Mouse (Mus musculus) c-Kit-negative CD71-positive TER-119-positive erythroid progenitor cells, embryonic 14.5 days (primary cell): Measurements from ENCODE around the gene Acap2.
A peak's percentile ranks its signal among the peaks of the same experiment; 100 is the strongest.

Experiments
- DNase-seq: peaks from one replicate; pipeline ENCODE4 v3.0.0-alpha.2; 2013; ENCODE audit warnings: low read depth, low spot score

Gene Acap2

DNA sequence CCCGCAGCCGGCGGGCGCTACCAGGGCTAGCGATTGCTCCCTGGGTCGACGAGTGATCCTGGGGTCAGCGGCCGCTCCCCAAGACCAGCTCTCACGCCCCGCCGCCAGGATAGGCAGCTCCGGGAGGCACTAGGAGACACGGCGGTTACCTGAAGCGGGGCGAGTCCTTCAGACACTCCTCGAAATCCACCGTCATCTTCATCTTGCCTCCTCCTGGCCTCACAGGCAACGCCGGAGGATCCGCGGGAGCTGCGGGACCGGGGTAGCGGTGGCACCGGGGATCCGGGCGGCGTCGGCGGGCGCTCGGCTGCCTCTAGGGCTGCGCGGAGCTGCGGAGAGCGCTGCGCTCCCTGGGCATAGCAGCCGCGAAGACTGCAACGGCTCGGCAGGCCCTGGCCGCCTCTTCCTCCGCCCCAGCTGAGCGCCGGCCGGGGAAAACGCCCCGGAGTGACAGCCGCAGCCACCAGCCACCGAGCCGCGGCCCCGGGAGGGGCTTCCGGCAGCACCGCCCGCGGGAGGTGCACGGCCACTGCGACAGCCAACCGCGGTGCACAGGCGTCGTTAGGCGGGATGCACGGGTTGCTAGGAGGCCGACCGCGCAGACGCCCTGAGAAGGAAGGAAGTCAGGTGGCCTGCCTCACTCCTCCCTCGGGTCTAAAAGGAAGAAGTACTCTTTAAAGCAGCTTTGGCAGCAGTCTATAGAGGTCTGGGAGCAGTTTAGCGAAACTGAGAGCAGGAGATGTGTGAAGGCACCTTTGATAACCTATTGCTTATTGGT, at the start of gene Acap2:
Gene Acap2 (minus strand): TSS at position 456 of the 778 bp plus-strand sequence.
- DNase-seq = peak; percentile 86

DNA sequence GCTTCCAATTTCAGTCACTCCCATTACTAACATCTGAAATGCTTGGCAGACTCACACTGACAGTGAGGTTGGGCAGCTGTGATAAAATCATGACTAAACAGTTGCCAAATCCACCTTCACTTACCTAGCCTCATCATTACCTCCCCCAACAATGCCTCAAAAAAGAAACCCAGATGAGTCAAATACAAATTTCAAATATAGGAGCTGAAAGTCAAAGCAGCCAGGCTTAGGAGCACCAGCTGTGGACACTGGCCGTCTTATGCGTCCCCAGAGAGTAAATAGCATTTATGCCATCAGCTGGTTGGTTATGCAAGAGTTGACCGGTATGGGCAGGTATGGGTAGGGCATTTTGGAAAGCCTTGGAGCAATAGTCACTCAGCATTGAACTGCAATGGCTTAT, 48.4 kb upstream of the Acap2 start:
- no peak for DNase-seq

DNA sequence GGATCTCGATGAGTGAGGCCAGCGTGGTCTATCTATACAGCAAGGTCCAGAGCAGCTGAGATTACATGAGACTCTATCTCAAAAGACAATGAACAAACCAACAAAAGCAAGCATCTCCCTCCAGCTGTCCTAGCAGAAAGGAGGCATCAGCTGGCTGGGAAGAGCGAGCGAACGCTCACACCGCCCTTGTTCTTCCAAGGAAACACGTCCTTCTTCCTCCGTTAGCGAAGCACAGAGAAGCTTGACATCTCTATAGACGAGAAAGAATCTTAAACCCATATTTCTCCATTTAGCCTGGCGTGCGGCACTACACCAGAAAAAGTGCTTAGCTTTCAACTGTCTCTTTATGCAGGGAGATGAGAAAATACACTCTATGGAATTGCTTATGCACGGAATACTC, 47.7 kb upstream of the Acap2 start:
- no peak for DNase-seq

GRCm38 (mm10) chr16:31247442-31247841, 46.4 kb upstream of the Acap2 start:
- DNase-seq = no peak

GRCm38 (mm10) chr16:31244053-31244452, 43.0 kb upstream of the Acap2 start:
- DNase-seq = no peak

- no peak for DNase-seq
These were observed 40.4 kb upstream of the Acap2 start for GRCm38 (mm10) chr16:31241433-31241832.

- DNase-seq = no peak
These were observed 39.5 kb upstream of the Acap2 start for GRCm38 (mm10) chr16:31240569-31240968.

- no peak for DNase-seq
These were observed 37.2 kb upstream of the Acap2 start for GRCm38 (mm10) chr16:31238281-31238680.

- DNase-seq = no peak
These were observed 34.6 kb upstream of the Acap2 start for GRCm38 (mm10) chr16:31235457-31236310.

DNA sequence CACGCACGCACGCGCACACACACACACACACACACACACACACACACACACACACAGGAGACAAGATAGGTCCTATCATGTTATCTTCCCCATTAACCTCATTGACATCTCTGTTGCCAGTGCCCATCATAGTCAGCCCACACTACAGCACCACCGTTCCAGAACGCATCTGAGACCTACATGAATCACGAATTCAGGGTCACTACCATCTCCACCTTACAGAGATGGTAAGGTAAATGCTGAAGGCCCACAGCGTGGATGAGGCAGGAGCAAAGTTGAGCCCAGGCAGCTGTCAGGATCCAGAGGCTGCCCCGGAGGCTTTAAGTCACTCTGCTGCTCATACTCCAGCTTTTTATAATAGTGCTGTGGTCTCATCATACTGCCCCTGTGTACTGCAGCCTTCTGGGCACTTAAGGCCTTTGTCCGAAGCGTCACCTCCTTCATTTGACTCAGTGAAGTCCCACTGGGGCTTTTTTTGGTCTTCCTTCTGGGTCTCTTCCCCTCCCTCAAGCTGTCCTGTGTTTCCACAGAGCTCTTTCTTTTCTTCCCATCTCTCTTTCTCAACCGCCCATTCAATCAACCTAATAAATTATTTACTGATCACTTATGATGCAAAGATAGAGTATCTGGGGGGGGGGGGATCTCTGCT, 33.9 kb upstream of the Acap2 start:
- DNase-seq = no peak

DNA sequence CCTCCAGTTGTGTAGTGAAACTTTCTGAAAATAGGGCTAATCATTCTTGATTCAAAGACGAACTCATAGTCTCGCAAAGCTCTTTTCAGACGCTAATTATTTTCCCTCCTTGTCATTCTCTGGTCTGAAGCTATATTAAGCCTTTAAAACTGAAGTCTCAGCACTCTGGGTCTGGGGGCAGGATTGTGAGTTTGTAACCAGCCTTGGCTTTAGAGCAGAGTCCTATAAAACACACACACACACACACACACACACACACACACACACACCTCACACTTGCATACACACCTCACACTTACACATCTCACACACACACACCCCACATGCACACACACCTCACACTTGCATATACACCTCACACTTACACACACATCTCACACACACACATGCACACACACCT, 33.3 kb upstream of the Acap2 start:
- DNase-seq = no peak

DNA sequence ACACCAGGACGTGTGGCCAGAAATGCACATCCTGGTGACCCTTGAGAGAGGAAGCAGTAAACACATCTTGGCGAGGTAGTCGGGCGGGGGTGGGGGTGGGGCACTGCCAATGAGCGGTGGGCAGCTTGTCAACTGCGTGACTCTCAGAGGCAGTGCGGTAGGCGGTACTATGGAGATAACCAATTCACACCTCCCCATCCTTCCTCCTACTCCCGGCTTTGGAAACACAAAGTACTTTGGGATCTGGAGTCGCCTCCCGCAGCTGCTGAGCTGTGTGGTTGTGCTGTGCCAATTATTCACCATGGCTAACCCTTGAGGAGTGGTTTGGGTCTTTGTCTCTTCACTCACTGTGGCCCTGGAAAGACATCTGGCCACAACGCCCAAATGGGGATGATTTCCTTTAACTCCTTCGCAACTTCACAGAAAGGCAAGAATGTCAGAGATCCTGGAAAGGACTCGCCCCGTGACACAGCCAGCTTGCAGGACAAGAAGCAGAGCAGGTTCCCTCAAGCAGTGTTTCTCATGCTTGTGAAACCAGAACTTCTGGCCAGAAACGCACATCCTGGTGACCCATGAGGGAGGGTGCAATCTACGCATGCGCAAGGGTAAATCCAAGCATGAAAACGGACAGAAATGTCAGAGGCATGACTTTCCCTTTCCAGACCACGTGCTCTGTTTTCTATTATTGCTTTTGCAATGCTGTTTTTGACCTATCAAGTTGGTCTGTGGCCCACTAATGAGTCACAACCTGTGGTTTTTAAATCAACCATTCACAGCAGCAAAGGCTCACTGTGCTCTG, 32.7 kb upstream of the Acap2 start:
- DNase-seq = no peak

GRCm38 (mm10) chr16:31233167-31233498, 32.1 kb upstream of the Acap2 start:
- DNase-seq = no peak

DNA sequence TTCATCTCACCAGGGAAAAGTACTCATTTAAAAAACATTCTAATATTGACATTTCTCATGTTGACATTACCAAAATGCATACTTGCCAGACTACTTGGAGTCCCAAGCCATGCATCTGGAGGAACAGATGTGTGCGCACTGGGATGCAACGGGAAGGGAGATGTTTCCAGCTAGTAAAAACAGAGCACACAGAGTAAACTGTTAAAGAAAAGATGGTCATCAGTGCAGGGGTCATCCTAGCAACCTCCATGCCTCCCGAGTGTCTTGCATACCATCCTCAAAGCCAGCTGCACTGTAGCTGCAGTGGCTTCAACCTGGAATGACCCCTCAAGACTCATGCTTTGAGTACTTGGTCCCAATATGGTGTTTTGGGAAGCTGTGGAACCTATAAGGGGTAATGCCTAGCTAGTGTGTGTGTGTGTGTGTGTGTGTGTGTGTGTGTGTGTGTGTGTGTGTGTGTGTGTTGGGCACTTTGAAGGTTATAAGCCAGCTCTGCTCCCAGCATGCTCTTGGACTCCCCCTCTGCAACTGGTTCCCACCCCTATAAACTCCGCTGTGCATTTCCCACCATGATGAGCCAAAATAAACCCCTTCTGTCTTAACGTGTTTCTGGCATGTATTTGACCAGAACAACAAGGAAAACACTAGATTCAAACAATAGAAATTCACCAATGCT, 31.6 kb upstream of the Acap2 start:
- DNase-seq = no peak

GRCm38 (mm10) chr16:31231591-31231990, 30.5 kb upstream of the Acap2 start:
- no peak for DNase-seq

DNA sequence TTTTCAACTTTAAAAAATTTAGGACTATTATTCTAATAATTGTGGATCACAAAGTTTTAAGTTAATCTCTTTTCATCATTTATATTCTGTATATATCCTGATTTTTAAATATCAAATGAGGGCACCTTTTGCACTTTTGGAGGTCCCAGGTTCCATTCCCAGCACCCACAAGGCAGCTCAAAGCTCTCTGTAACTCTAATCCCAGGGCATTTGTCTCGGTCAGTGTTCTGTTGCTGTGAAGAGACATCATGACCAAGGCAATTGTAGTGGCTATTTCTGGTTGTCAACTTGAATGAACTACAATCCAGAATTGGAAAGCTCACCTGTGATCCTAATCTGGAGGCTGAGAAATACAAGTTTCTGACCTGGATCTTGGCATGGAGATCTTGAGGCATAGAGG, 26.7 kb upstream of the Acap2 start:
- DNase-seq = no peak

GRCm38 (mm10) chr16:31215271-31215670, 14.2 kb upstream of the Acap2 start:
- DNase-seq = no peak

DNA sequence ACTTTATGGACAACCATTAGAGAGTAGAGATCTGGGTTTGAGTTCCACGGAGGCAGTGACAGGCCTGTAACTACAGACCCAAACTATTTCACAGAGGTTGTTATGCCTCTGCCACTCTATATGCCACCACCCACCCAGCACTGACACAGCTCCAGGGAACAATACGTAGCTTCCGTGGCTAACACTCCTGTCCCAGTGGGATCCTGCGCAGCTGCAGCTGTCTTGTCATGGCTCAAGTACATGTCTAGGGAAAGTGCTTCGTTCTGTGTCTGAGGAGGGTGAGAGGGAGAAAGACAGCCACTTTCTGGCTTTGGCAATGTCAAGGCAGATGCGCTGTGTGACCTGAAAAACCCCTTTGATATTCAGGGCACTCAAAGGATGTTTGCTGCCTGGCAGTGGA, 12.4 kb upstream of the Acap2 start:
- no peak for DNase-seq

GRCm38 (mm10) chr16:31211503-31211902, 10.5 kb upstream of the Acap2 start:
- no peak for DNase-seq

- no peak for DNase-seq
These were observed 9.4 kb upstream of the Acap2 start for GRCm38 (mm10) chr16:31210453-31210852.

DNA sequence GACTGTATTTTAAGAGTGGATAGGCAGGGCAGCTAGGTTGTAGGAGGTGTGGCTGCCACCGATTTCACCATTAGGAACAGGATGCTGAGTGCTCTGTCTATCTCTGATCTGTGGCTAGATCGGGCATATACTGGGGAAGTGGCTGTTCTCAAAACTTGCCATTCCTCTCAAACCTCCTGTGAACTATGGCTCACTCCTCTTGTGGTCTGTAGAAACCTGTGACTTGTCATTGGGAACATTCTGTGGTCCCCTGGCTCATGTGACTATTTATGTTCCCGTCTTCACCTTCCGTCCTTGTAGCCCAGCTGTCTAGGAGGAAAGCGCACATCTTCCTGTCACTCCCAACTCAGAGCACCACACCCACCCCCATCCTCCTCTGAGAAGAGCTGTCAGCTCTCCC, 8.9 kb upstream of the Acap2 start:
- no peak for DNase-seq
